Mouse (Mus musculus) bone marrow, adult 2 months (tissue): Measurements from ENCODE around the gene Ern1. TPM values are rescaled to one million over a fixed set of nuclear protein-coding genes. Genes with fewer than 3 reads are reported as not detected.

ENCODE experiments used
- H3K27ac ChIP-seq: fragments of 200-500 bp; 2 replicates; pipeline ENCODE4 v1.5.1; 2012; ENCODE audit warnings: low read depth, mild to moderate bottlenecking, control low read depth, inconsistent platforms, low read length; ENCODE audit not compliant: control insufficient read depth, poor library complexity, insufficient read depth
- H3K4me1 ChIP-seq: fragments of 200-500 bp; 2 replicates; pipeline ENCODE4 v1.6.1; 2011; ENCODE audit warnings: low read length; ENCODE audit not compliant: control insufficient read depth, insufficient read depth
- H3K4me3 ChIP-seq: fragments of 200-500 bp; replicated peaks from 2 replicates; pipeline ENCODE3; 2011; ENCODE audit warnings: mild to moderate bottlenecking, low read depth, low read length, control low read depth; ENCODE audit not compliant: control insufficient read depth
- CTCF ChIP-seq: fragments of 200-500 bp; IDR thresholded peaks from 2 replicates; pipeline ENCODE4 v1.5.1; 2011; ENCODE audit warnings: low read length, control low read depth; ENCODE audit not compliant: control insufficient read depth, insufficient read depth
- POLR2A ChIP-seq: fragments of 200-500 bp; IDR thresholded peaks from 2 replicates; pipeline ENCODE4 v1.6.1; 2011; ENCODE audit warnings: low read depth, mild to moderate bottlenecking, control low read depth, low read length, borderline replicate concordance; ENCODE audit not compliant: control insufficient read depth
- WGBS: fragments of 180-500 bp; shearing (Covaris S2); methylation state at CpG from one replicate; pipeline ENCODE4 v1.1.7; 2018; 5-methylcytosine and 5-hydroxymethylcytosine counted together
- polyA plus RNA-seq: library from polyadenylated mRNA; stranded (reverse); fragments of >200 nt; gene quantifications from 2 replicates; pipeline ENCODE4 v1.2.4, GENCODE M21; 2011; ENCODE audit warnings: low replicate concordance; ENCODE audit not compliant: missing spikeins, insufficient read depth, insufficient read length

Ern1 gene
- polyA plus RNA-seq, 1 experiment = 13.4 TPM

- H3K27ac ChIP-seq = no peak overlapping the region
- 75% methylated on average over 3 of the region's 3 CpGs for WGBS
- TF ChIP-seq POLR2A (no peak), CTCF (no peak)
- H3K4me1 ChIP-seq = no peaks in the 10 kb centered on the region
- H3K4me3 ChIP-seq = no peak overlapping the region
Observed at GRCm38 (mm10) chr11:106522538-106522937, 34.9 kb upstream of the Ern1 start.

- no peak overlapping the region for H3K4me3 ChIP-seq
- H3K27ac ChIP-seq = no peak overlapping the region
- 85% methylated on average over 4 of the region's 4 CpGs for WGBS
- no peak for TF ChIP-seq CTCF
- no peak for TF ChIP-seq POLR2A
- H3K4me1 ChIP-seq = no peaks in the 10 kb centered on the region
Observed at GRCm38 (mm10) chr11:106521612-106522011, 34.0 kb upstream of the Ern1 start.

- WGBS = 85% methylated on average over 3 of the region's 3 CpGs
- no peak for TF ChIP-seq CTCF
- no peak for TF ChIP-seq POLR2A
- no peak overlapping the region for H3K27ac ChIP-seq
- H3K4me3 ChIP-seq = no peak overlapping the region
- no peaks in the 10 kb centered on the region for H3K4me1 ChIP-seq
Observed at GRCm38 (mm10) chr11:106520404-106520803, 32.8 kb upstream of the Ern1 start.

GRCm38 (mm10) chr11:106519519-106519918 lies 31.9 kb upstream of the Ern1 start:
- no peak for TF ChIP-seq POLR2A
- TF ChIP-seq CTCF = no peak
- no peak overlapping the region for H3K27ac ChIP-seq
- H3K4me1 ChIP-seq = no peaks in the 10 kb centered on the region
- H3K4me3 ChIP-seq = no peak overlapping the region
- 89% methylated on average over 4 of the region's 4 CpGs for WGBS

GRCm38 (mm10) chr11:106518391-106518790 lies 30.7 kb upstream of the Ern1 start:
- TF ChIP-seq CTCF (no peak), POLR2A (no peak)
- no peak overlapping the region for H3K27ac ChIP-seq
- no peak overlapping the region for H3K4me3 ChIP-seq
- 88% methylated on average over 4 of the region's 4 CpGs for WGBS
- no peaks in the 10 kb centered on the region for H3K4me1 ChIP-seq

- no peaks in the 10 kb centered on the region for H3K4me1 ChIP-seq
- 64% methylated on average over 16 of the region's 16 CpGs for WGBS
- no peak overlapping the region for H3K27ac ChIP-seq
- no peak for TF ChIP-seq POLR2A
- no peak for TF ChIP-seq CTCF
- H3K4me3 ChIP-seq = no peak overlapping the region
Observed at GRCm38 (mm10) chr11:106515079-106515745, 27.6 kb upstream of the Ern1 start.

GRCm38 (mm10) chr11:106514446-106514845 lies 26.8 kb upstream of the Ern1 start:
- Histone ChIP-seq H3K4me1 (no peaks in the 10 kb centered on the region), H3K4me3 (no peak overlapping the region), H3K27ac (no peak overlapping the region)
- TF ChIP-seq CTCF = no peak
- no peak for TF ChIP-seq POLR2A
- 70% methylated on average over 5 of the region's 5 CpGs for WGBS

GRCm38 (mm10) chr11:106513166-106513565 lies 25.5 kb upstream of the Ern1 start:
- 61% methylated on average over 2 of the region's 2 CpGs for WGBS

GRCm38 (mm10) chr11:106512006-106512390 lies 24.3 kb upstream of the Ern1 start:
- no peak overlapping the region for H3K27ac ChIP-seq
- H3K4me1 ChIP-seq = no peaks in the 10 kb centered on the region
- 91% methylated on average over 7 of the region's 7 CpGs for WGBS
- no peak overlapping the region for H3K4me3 ChIP-seq
- TF ChIP-seq CTCF (no peak), POLR2A (no peak)

More at GRCm38 (mm10) chr11:106513166-106513565, 25.5 kb upstream of the Ern1 start:
- no peak overlapping the region for H3K27ac ChIP-seq
- no peak for TF ChIP-seq POLR2A
- TF ChIP-seq CTCF = peak; percentile 56
- no peaks in the 10 kb centered on the region for H3K4me1 ChIP-seq
- no peak overlapping the region for H3K4me3 ChIP-seq
